Mouse (Mus musculus): ENCODE measurements around the gene Ppp1r14a.

The Ppp1r14a gene

DNA sequence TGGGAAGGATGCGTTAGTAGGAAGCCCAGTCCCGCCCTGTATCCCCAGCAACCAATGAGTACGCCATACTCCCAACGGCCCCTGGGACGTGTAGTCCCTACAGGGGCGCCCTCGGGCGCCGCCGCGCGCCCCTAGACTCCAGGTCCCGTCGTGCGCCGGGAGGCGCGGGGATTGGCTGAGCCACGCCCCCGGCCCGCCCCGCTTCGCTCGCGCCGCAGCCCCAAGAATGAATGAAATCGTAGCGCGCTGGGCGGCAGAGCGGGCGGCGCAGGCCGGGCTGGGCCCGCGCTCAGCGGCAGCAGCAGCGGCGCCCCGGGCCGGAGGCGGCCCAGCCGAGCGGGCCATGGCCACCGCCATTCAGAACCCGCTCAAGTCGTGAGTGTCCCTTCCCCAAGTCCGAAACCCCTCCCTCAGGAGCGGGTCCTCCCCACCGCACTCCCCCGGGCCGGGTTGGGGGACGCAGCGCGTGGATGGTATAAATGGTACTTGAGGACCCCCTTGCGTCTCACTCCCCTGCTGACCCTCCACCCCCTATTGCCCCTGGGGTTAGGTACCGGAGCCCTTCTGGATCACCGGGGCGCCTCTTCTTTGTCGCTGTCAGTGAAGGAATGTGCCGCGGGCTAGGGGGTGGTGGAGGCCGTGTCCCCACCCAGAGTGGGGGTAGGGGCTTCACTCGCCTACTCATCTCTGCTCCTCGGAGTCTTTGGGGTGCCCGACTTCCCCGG, 14.8 kb downstream of the Ppp1r14a start, which contains the start of gene Dpf1:
TSS of gene Dpf1 (plus strand) at position 214 of the 725 bp plus-strand sequence.
- DNase-seq (ENCODE audit: low read depth, low spot score), result peak; percentile 97

DNA sequence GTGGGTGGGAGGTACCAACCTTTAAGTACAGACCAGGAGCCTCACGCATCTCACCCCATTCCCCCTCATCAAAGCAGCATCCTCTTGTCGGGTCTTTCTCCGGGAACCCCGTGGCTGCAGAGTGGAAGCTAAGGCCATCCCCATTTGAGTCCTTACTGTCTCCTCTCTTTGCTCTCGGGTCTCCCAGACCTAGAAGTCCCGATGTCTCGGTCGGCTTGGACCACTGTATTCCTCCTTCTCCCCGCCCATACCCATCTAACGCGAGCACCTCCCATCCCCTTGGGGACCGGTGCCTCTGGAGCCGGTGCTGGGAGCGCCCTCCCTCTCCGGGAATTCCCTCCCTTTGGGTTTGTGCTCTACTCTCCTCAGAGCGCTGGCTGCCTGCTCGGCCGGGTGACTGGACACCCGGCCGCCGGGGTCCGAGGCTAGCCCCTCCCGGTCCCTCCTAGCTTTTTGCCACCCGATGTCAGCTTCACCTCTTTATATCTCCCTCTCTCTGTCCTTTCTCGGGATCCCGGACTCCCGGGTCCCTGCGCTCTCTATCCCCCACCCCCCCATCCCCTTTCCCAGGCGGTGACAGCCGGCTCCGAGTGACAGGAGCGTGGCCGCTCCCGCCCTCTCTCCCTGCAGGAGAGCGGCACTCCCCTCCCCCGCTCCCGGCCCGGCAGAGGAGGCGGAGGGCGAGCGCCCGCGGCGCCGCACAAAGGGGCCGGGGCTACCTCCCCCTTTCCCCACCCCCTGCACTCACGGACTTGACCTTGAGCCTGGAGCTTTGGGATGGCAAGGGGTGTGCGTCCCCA, 15.6 kb downstream of the Ppp1r14a start:
- DNase-seq (ENCODE audit: low read depth, low spot score), result no peak

GRCm38 (mm10) chr7:29305263-29305988, 16.3 kb downstream of the Ppp1r14a start:
- DNase-seq (ENCODE audit: low read depth, low spot score), result no peak

DNA sequence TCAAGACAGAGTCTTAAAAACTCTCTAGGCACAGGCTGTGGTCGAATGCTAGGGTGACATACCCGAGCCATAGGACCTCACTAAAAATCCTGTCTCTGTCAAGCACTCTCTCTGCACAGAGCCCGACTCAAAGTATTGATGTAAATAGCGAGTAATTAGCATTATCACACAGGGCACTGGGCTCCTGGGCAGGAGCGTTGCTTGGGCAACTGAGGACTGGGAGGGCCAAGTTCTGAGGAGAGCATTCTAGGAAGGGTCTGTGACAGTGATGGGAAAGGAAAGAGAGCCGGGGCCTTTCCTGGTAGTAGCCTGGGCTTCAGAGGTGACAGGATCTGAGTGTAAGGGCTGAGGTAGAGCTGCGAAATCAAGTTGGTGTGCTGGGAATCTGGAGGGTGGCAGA, 17.0 kb downstream of the Ppp1r14a start:
- DNase-seq (ENCODE audit: low read depth, low spot score), result no peak

- DNase-seq (ENCODE audit: low read depth, low spot score), result peak; percentile 84
Measured at GRCm38 (mm10) chr7:29306619-29307018, 17.5 kb downstream of the Ppp1r14a start.

DNA sequence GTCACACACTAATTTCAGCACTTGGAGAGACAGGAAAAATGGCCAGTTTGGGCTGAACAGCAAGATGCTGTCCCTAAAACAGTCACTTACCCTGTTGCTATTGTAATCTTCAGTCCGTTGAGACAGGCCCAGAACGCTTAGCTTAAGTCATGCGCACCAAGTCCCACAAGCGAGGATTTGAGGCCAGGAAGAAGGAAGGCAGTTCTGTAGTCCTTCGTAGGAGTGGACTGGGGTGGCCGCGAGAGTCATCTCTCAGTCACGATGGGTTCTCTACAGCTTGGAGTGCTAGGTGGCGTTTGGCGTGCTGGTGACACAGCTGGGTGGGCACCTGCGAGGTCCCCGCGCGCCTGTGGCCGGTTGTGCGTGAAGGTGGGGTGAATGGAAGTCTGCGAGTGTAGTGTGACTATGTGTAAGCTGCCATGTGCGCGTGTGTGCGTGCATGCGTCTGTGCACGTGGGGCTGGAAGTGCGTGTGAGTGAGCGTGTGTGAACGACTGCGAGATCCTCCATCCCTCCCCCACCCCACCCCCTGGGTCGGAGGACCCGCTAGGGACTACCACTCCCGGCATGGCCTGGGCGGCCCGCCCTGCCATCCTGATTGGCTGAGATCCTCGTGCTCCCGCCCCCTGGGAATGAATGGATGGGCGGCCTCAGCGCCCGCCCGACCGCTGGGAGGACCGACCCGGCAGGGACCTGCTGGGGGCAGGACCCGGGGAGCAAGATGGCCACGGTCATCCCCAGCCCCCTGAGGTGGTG, 18.4 kb downstream of the Ppp1r14a start:
- peak; percentile 97 for DNase-seq (ENCODE audit: low read depth, low spot score)

DNA sequence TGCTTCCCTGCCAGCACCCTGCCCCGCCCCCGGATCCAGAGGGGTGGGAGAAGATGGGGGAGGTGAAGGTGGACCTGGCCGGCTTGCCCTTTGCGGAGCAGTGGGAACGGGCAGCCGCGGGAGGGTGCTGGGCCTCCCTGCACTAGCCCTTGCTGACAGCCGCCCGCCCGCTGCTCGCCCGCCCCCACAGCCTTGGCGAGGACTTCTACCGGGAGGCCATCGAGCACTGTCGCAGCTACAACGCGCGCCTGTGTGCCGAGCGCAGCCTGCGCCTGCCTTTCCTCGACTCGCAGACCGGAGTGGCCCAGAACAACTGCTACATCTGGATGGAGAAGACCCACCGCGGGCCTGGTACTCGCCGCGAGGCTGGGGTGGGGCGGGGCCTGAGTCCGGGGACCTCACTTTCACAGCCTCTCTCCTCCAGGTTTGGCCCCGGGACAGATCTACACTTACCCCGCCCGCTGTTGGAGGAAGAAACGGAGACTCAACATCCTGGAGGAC, 20.2 kb downstream of the Ppp1r14a start:
- peak; percentile 77 for DNase-seq (ENCODE audit: low read depth, low spot score)

DNA sequence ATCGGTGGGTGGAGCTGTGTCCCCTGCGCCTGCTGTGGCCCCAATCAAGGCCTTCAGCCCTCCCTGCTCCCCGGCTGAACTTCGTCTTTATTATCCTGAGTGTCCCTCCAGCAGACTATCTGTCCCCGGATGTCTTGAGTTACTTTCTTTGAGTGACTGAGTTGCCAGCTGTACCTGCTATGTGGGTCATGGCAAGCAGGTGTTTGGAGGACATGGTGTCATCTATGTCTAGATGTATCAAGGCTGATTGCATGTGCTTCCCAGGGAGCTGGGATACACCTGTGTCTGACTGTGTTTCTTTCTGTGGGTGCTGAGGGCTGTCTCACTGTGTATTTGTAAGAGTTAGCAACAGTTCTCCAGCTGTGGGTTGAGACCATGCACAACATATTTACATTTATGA, 20.6 kb downstream of the Ppp1r14a start:
- DNase-seq (ENCODE audit: low read depth, low spot score), result no peak

- DNase-seq (ENCODE audit: low read depth, low spot score), result peak; percentile 82
Measured at GRCm38 (mm10) chr7:29313051-29313450, 23.9 kb downstream of the Ppp1r14a start.

DNA sequence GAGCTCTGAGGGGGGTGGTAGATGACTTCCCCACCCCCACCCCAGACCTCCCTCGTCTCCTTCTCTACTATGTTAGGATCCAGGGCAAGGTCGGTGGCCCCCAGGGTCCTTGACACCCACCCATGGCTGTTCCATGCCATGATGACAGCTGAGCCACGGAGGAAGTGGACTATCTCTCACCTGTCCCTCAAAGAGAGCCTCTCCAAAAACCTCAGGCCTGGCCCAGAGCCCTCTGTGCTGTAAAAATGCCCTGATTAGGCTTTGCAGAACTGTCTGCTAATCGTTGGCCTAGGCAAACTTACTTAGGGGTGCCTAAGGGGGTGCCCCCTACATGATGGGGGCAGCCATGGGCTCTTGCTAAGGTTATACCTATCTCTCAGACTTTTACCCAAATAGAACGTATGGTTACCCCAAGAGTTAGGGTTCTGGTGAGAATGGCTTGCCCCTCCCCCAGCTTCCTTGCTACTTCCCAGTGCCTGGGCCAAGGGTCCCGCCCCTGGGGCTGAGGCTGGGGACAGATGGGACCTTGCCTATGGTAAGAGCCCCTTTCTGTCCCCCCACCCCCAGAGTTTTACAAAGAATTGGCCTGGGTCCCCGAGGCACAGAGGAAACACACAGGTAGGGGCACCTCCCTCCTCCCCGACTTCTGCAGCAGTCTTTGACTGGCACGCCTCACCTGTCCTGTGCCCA, 24.6 kb downstream of the Ppp1r14a start:
- no peak for DNase-seq (ENCODE audit: low read depth, low spot score)

GRCm38 (mm10) chr7:29314844-29315628, 25.9 kb downstream of the Ppp1r14a start:
- DNase-seq (ENCODE audit: low read depth, low spot score), result peak; percentile 89

DNA sequence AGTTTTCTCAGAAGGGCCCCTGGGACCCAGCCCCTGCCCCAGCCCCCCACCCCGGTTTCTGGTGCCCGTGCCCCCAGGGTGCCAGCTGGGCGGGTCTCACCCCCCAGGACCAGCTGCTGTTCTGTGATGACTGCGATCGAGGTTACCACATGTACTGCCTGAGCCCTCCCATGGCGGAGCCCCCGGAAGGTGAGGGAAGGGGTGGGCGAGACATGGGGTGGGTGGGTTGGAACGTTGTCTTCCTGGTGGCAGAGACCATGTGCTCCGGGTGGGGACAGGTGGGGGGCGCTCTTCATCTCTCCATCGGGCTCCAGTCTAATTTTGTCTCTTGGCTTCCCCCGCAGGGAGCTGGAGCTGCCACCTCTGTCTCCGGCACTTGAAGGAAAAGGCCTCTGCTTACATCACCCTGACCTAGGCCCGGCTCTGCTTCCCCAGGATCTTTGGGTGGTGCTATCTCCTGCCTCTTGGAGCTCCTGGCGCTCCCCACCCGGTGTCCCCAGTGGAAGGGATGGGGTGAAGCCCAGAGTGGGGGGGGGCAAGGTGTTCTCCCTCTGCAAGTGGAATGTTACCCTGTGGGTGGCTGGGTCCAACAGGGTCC, 27.1 kb downstream of the Ppp1r14a start:
- DNase-seq (ENCODE audit: low read depth, low spot score), result peak; percentile 90

DNA sequence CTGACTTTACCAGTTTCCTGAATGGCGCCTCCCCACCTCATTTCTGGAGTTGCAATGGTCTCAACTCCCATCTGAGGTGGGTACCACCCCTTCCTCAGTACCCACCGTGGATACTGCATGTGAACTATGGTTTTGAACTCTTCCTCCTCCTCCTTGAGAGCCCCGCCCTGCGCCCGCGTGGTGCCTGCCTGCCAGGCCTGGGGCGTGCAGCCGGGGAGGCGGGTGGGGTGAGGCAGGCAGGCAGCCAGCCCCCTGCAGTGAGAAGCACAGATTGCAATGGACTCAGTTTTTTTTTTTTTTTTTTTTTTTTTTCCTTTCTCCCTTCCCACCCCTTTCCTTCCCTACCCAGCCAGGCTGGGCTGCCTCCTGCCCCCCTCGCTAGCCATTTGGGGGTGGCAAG, 27.9 kb downstream of the Ppp1r14a start:
- peak; percentile 88 for DNase-seq (ENCODE audit: low read depth, low spot score)

GRCm38 (mm10) chr7:29317558-29317957, 28.4 kb downstream of the Ppp1r14a start:
- peak; percentile 84 for DNase-seq (ENCODE audit: low read depth, low spot score)

DNA sequence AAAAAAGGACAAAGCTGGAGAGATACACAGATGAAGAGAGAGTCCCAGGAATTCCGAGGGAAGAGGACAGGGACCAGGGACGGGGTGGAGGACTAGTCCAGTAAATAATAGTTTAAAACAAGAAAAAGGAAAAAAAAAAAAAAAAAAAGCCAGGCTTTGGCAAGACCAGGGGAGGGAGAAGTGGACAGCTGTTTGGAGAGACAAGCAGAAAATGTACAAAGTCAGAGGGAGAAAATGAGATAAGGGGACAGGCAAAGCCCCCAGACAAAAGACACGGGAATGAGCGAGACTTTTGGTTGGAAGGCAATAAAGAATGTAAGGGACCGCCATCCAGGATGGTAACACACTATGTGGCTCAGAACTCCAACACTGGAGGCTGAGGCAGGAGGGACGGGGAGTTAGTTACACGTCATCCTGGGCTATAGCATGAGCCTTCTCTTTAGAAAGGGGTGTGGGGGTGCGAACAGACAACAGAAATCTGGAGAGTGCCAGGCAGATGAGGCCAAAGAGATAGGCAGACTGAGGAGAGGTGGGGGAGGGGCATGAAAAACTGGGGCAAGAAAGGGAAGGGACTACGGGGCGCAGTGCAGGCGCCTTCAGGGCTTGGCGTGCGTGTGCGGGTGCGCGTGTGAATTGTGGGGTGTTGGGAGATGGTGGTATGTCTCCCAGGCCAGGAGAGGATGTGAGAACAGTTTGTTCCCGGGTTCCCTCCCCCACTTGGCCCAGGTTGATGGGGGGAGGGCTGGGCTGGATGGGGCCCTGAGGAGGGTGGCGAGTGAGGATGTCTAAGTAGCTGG, 29.2 kb downstream of the Ppp1r14a start:
- DNase-seq (ENCODE audit: low read depth, low spot score), result peak; percentile 84

GRCm38 (mm10) chr7:29319337-29320307, 30.5 kb downstream of the Ppp1r14a start:
- DNase-seq (ENCODE audit: low read depth, low spot score), result peak; percentile 56

DNA sequence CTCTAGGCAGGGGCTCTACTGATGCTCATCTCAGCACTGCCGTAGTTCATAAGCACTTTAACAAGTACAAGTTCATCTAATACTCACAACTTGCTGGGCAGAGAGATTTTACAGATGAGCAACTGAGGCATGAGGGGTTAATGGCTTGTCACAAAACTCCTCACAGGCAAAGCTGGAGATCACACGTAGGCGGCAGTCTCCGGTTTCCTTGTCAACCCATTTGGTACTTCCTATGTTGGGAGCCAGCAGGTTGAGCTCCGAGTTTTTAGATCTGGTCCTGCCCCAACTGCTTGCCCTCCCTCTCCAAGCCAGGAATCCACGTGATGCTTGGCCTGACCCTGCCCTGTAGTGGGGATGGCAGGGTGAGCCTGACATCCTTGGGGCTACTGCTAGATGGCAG, 38.0 kb downstream of the Ppp1r14a start:
- peak; percentile 64 for DNase-seq (ENCODE audit: low read depth, low spot score)
